Mouse (Mus musculus) induced T-regulatory cell, adult 2 months (primary cell): ENCODE results near the gene Prl7d1.
"Not testable (repeated sequence)": the region's sequence is repeated elsewhere in the genome, so short reads cannot be mapped to it uniquely, and the experiment has no call there.

Source experiments
- DNase-seq: peaks from one replicate; pipeline ENCODE4 v3.0.0-alpha.2; 2012; ENCODE audit warnings: low read depth

The Prl7d1 gene

DNA sequence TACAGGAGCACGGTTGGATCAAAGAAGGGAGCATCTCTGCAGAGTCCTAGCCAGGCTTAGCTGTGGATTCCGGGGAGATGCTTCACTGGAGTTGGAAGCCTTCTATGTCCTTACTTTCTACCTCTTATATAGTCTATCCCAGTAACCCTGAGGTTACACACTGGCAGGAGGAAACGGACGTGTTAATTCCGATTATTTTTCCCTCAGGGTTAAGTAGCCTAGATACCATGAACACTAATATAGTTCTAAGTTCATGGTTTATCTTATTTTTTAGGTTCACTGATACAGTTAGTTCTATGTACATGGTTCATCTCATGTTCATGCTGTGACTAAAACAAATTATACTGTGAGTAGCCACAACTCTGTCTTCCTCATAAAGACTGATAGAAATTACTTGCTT is at the start of gene Prl7d1:
Prl7d1 (minus strand) TSS at position 101 of the 400 bp plus-strand sequence.
- no peak for DNase-seq

DNA sequence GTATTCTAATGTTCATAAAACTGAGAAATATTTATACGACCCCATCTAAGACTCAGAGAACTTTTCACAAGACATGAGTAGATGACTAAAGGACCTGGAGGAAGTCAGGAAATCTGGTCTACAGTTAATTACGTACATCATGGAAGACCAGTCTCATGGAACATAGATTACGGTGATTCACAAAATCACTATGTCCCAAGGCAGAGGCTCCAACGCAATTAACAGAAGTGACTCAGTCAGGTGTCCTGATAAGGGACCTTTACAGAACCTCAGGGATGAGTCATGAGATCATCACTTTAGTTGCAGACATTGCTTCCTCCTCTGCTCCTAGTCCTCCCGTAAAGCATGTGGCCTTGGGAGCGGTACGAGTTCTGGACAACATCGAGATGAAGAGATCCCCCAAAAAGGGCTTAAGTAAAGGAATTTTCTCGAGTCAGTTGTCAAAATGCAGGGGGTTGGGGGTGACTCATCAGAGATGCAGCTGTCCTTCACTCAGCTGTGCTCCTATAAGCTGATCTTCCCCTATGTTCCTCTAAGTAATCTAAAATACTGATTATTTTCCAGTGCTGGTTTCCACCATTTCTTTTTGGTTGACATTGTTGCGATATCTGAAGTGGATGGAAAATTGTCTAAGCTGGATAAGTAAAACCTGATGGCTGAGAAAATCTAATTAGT is 18.1 kb upstream of the Prl7d1 start:
- DNase-seq = no peak

DNA sequence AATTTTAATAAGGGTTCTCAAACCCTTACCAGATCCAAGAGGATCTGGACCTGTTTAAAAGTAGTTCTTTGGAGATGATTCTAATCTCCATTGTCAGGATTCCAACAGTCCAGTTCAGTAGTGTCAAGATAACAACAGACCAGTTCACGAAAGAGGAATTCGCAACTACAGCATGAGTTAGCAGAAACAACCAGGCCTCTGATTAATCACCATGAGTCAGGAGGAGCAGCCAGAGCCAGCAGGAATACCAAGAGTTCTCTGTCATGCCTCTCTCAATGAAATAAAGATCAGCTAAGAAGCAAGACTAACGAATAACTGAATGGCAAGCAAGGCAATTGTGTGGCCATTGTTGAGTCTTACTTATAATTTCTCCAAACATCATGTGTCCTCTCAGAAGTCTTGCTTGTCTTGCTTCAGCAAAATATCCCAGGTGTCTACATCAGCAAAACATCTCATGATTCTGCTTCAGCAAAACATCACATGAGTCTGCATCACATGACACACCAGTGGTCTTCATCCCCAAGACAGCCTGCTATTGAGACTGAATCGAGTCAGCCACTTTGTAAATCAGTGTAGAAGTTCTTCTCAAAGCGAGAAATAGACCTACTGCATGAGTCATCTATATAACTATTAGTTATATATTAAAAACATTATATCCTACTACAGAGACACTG is 13.9 kb upstream of the Prl7d1 start:
- not testable (repeated sequence) for DNase-seq

DNA sequence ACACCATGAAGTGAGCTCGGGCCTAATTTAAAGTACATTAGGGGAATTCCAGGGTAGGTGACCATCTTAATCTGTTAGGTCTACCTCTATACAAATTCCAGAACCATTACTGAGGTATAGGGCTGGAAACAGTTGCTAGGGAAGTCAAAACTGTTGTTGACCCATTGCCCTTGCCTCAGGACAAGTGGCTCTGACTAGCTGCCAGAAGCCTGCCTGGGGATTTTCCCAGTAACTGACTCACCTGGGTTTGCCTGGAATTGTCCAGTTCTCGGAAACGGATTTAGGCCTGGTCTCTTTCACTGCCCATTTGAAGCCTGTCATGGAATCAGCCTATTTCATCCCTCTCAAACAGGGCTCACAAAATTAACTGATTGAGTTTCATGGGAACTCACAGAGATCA is 8.5 kb upstream of the Prl7d1 start:
- not testable (repeated sequence) for DNase-seq

- DNase-seq = no peak
These were observed 10.0 kb downstream of the Prl7d1 start for GRCm38 (mm10) chr13:27706521-27706920.

GRCm38 (mm10) chr13:27667936-27668335 is 48.6 kb downstream of the Prl7d1 start, which contains the start of gene Prl7a2:
Gene Prl7a2 (minus strand): TSS chr13:27668036.
- DNase-seq = no peak

DNA sequence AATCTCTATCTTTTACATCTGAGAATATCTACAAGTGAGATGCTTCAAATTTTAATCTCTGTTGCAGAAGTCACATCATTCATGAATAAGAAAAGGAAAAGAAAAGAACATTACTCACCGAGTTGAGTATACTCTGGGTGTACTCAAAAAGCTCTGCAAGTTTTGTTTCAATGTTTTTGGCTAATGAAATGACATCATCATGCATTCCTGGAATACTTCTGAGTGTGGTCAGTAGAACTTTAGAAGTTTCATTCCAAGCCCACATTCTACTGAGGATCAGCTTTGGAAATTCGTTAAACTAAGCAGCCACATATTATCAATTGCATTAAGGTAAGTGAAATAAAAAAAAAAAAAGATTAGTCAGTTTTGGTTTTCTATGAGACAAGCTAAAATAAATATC is 55.8 kb downstream of the Prl7d1 start:
- DNase-seq = no peak
